Mouse (Mus musculus) forebrain, embryonic 16.5 days (tissue): Measurements from ENCODE around the gene Arl10. TPM values are rescaled to one million over a fixed set of nuclear protein-coding genes. Genes with fewer than 3 reads are reported as not detected.

Experiments
- ATAC-seq: fragments of 200-750 bp; cut with Nextera tagmentation; 2 replicates; pipeline ENCODE4 v1.8.0; 2017; ENCODE audit warnings: mild to moderate bottlenecking, moderate library complexity
- H3K27ac ChIP-seq: fragments of 300-500 bp; sonication (generic); 2 replicates; pipeline ENCODE4 v1.5.1; 2014; ENCODE audit warnings: low read length, control low read depth
- H3K27me3 ChIP-seq: fragments of 300-500 bp; sonication (generic); replicated peaks from 2 replicates; pipeline ENCODE4 v1.6.1; 2014; ENCODE audit warnings: low read length; ENCODE audit not compliant: control insufficient read depth, insufficient read depth
- H3K36me3 ChIP-seq: fragments of 300-500 bp; sonication (generic); 2 replicates; pipeline ENCODE4 v1.6.1; 2014; ENCODE audit not compliant: control insufficient read depth, insufficient read depth
- H3K4me1 ChIP-seq: fragments of 300-500 bp; sonication (generic); replicated peaks from 2 replicates; pipeline ENCODE4 v1.6.1; 2014; ENCODE audit warnings: low read length; ENCODE audit not compliant: control insufficient read depth, insufficient read depth
- H3K4me2 ChIP-seq: fragments of 300-500 bp; sonication (generic); 2 replicates; pipeline ENCODE4 v1.6.1; 2014; ENCODE audit warnings: mild to moderate bottlenecking, low read length, control low read depth
- H3K4me3 ChIP-seq: fragments of 300-500 bp; sonication (generic); replicated peaks from 2 replicates; pipeline ENCODE4 v1.5.1; 2014; ENCODE audit warnings: mild to moderate bottlenecking, low read length, control low read depth
- H3K9ac ChIP-seq: fragments of 300-500 bp; sonication (generic); replicated peaks from 2 replicates; pipeline ENCODE4 v1.6.1; 2014; ENCODE audit warnings: low read depth, low read length, control low read depth
- H3K9me3 ChIP-seq: fragments of 300-500 bp; sonication (generic); 2 replicates; pipeline ENCODE4 v1.6.1; 2016; ENCODE audit warnings: low read length; ENCODE audit not compliant: control insufficient read depth
- WGBS: fragments of 180-500 bp; shearing (Covaris S2); extraction: QIAGEN DNeasy Blood & Tissue Kit; methylation state at CpG from one replicate; pipeline ENCODE4 v1.1.7; 2014; 5-methylcytosine and 5-hydroxymethylcytosine counted together
- polyA plus RNA-seq: library from polyadenylated mRNA; unstranded; fragments of >200 nt; fragmentation: Nextera tagmentation; extraction: Ambion mirVana; gene quantifications from 2 replicates; pipeline ENCODE4 v1.2.1, GENCODE M21; 2015

Arl10 gene
- polyA plus RNA-seq, 1 experiment from 2014 or later = 92.5 TPM

GRCm38 (mm10) chr13:54593617-54594016 lies 18.8 kb downstream of the Arl10 start:
- H3K9me3 ChIP-seq = no peaks in the 10 kb centered on the region
- no peak for ATAC-seq
- H3K27me3 ChIP-seq = no peaks in the 10 kb centered on the region
- H3K4me1 ChIP-seq = peaks cover 26% of the 10 kb centered on the region
- H3K4me3 ChIP-seq = no peak overlapping the region
- 95% methylated on average over 11 of the region's 11 CpGs for WGBS
- no peak overlapping the region for H3K4me2 ChIP-seq
- no peaks in the 10 kb centered on the region for H3K36me3 ChIP-seq
- no peak overlapping the region for H3K27ac ChIP-seq
- no peak overlapping the region for H3K9ac ChIP-seq

- 76% methylated on average over 8 of the region's 8 CpGs for WGBS
- no peak overlapping the region for H3K4me3 ChIP-seq
- no peaks in the 10 kb centered on the region for H3K9me3 ChIP-seq
- H3K36me3 ChIP-seq = no peaks in the 10 kb centered on the region
- no peak overlapping the region for H3K27ac ChIP-seq
- ATAC-seq = no peak
- H3K9ac ChIP-seq = no peak overlapping the region
- H3K27me3 ChIP-seq = no peaks in the 10 kb centered on the region
- no peak overlapping the region for H3K4me2 ChIP-seq
- H3K4me1 ChIP-seq = peaks cover 12% of the 10 kb centered on the region
Measured at GRCm38 (mm10) chr13:54596107-54596690, 21.4 kb downstream of the Arl10 start.

- no peak overlapping the region for H3K27ac ChIP-seq
- no peak overlapping the region for H3K4me2 ChIP-seq
- WGBS = 68% methylated on average over 5 of the region's 5 CpGs
- H3K4me3 ChIP-seq = no peak overlapping the region
- no peaks in the 10 kb centered on the region; the same call in 1 of the 2 replicates for H3K36me3 ChIP-seq
- H3K27me3 ChIP-seq = no peaks in the 10 kb centered on the region
- no peak overlapping the region for H3K9ac ChIP-seq
- no peaks in the 10 kb centered on the region for H3K9me3 ChIP-seq
- peaks cover 6% of the 10 kb centered on the region for H3K4me1 ChIP-seq
- ATAC-seq = no peak
Measured at GRCm38 (mm10) chr13:54596870-54597269, 22.1 kb downstream of the Arl10 start.

- no peaks in the 10 kb centered on the region; the same call in 1 of the 2 replicates for H3K36me3 ChIP-seq
- H3K27me3 ChIP-seq = no peaks in the 10 kb centered on the region
- no peaks in the 10 kb centered on the region for H3K9me3 ChIP-seq
- ATAC-seq = no peak
- no peak overlapping the region for H3K9ac ChIP-seq
- 94% methylated on average over 12 of the region's 12 CpGs for WGBS
- no peak overlapping the region for H3K27ac ChIP-seq
- 0 out of 2 replicates have a peak, but pooled peaks cover 3% of the 10 kb centered on the region for H3K4me1 ChIP-seq
- no peak overlapping the region for H3K4me2 ChIP-seq
- no peak overlapping the region for H3K4me3 ChIP-seq
Measured at GRCm38 (mm10) chr13:54598622-54599143, 23.9 kb downstream of the Arl10 start.

GRCm38 (mm10) chr13:54602639-54603111 lies 27.9 kb downstream of the Arl10 start:
- no peak overlapping the region for H3K27ac ChIP-seq
- no peak overlapping the region for H3K9ac ChIP-seq
- 63% methylated on average over 3 of the region's 3 CpGs for WGBS
- no peaks in the 10 kb centered on the region for H3K9me3 ChIP-seq
- no peak overlapping the region for H3K4me3 ChIP-seq
- no peak overlapping the region for H3K4me2 ChIP-seq
- ATAC-seq = no peak
- no peaks in the 10 kb centered on the region for H3K27me3 ChIP-seq
- H3K4me1 ChIP-seq = no peaks in the 10 kb centered on the region
- H3K36me3 ChIP-seq = no peaks in the 10 kb centered on the region; the same call in none of the 2 replicates

GRCm38 (mm10) chr13:54603501-54603900 lies 28.7 kb downstream of the Arl10 start:
- no peak overlapping the region for H3K4me3 ChIP-seq
- H3K4me2 ChIP-seq = no peak overlapping the region
- no peaks in the 10 kb centered on the region; the same call in none of the 2 replicates for H3K36me3 ChIP-seq
- H3K27me3 ChIP-seq = no peaks in the 10 kb centered on the region
- no peak overlapping the region for H3K9ac ChIP-seq
- H3K4me1 ChIP-seq = peaks cover 3% of the 10 kb centered on the region
- no peak overlapping the region for H3K27ac ChIP-seq
- H3K9me3 ChIP-seq = no peaks in the 10 kb centered on the region
- no peak for ATAC-seq

- no peak overlapping the region for H3K4me2 ChIP-seq
- no peak overlapping the region for H3K27ac ChIP-seq
- WGBS = 39% methylated on average over 4 of the region's 4 CpGs
- H3K9me3 ChIP-seq = no peaks in the 10 kb centered on the region
- H3K9ac ChIP-seq = no peak overlapping the region
- peaks cover 10% of the 10 kb centered on the region for H3K4me1 ChIP-seq
- H3K36me3 ChIP-seq = no peaks in the 10 kb centered on the region; the same call in none of the 2 replicates
- ATAC-seq = no peak
- no peaks in the 10 kb centered on the region for H3K27me3 ChIP-seq
- H3K4me3 ChIP-seq = no peak overlapping the region
Measured at GRCm38 (mm10) chr13:54604221-54604620, 29.4 kb downstream of the Arl10 start.

- WGBS = 78% methylated on average over 5 of the region's 5 CpGs
- no peak for ATAC-seq
- H3K27me3 ChIP-seq = no peaks in the 10 kb centered on the region
- no peak overlapping the region for H3K9ac ChIP-seq
- H3K4me1 ChIP-seq = peaks cover 16% of the 10 kb centered on the region
- H3K4me3 ChIP-seq = no peak overlapping the region
- H3K27ac ChIP-seq = no peak overlapping the region
- H3K9me3 ChIP-seq = no peaks in the 10 kb centered on the region
- no peak overlapping the region for H3K4me2 ChIP-seq
- H3K36me3 ChIP-seq = no peaks in the 10 kb centered on the region; the same call in none of the 2 replicates
Measured at GRCm38 (mm10) chr13:54605426-54605825, 30.6 kb downstream of the Arl10 start.

GRCm38 (mm10) chr13:54607204-54607603 lies 32.4 kb downstream of the Arl10 start:
- Histone ChIP-seq H3K9ac (no peak overlapping the region), H3K36me3 (no peaks in the 10 kb centered on the region; the same call in 1 of the 2 replicates), H3K27me3 (no peaks in the 10 kb centered on the region), H3K4me1 (peaks cover 25% of the 10 kb centered on the region), H3K9me3 (no peaks in the 10 kb centered on the region), H3K4me3 (no peak overlapping the region), H3K27ac (no peak overlapping the region), H3K4me2 (no peak overlapping the region)
- WGBS = 72% methylated on average over 5 of the region's 5 CpGs
- no peak for ATAC-seq
